Mouse (Mus musculus): ENCODE results near the gene Olfr1310.
"Not testable (repeated sequence)": the region's sequence is repeated elsewhere in the genome, so short reads cannot be mapped to it uniquely, and the experiment has no call there.

Olfr1310 gene

DNA sequence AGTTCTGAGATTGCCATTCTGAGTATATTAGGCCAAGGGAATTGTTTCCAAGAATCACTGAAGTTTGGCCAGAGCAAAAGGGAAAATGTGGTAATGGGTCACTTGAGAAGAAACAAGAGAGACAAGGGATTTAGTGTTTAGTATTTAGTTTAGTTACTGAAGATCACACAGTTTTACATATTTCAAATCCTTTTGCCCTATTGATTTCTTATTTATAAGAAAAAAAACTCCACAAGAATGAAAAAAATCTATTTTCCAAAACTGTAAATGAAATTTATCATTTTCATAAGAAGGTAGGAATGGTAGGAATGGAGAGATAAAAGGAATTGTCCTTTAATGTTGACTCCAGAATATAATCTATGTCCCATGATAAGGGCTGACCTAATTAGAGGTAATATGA lies at the start of gene Olfr1310:
TSS of gene Olfr1310 (minus strand) at position 101 of the 400 bp plus-strand sequence.
- no peak for DNase-seq (ENCODE audit: low spot score)

DNA sequence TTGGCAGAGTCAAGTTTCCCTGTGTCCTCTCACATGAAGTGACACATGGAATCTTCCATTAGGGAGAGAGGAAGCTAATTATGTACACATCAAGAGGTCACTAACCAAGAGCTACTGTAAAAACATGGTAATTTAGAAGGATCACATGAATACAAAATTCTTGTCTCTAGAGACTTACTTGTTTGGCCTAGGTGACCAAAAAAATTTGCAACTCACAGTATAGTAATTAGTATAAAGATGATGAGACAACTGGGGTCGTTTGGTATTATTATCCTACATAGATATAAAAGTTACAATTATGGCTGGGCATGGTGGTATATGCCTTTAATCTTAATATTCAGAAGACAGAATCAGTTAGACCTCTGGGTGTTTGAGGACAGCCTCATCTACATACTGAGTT lies 37.6 kb upstream of the Olfr1310 start, which contains the start of gene Olfr1312:
TSS of gene Olfr1312 (minus strand) at position 101 of the 400 bp plus-strand sequence.
- DNase-seq (ENCODE audit: low spot score) = no peak

DNA sequence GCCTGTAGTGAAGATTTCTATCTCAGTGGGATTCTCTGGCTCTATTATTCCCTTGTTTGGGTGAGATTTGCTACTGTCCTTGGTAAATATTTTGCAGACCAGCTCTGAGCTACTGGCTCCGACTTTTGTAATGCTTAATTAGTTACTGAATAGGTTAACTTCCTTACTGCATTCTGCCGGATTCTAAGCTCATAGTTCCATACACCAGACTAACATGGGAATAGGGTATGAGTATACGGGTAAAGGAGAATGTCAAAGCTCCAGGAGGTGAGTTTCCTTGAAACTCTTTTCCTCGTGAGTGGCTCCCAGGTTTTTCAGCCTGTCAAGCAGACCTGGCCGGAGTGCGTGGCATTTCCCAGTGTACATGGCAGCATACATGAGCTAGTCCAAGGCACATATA lies 14.5 kb upstream of the Olfr1310 start:
- not testable (repeated sequence) for DNase-seq (ENCODE audit: low spot score)

DNA sequence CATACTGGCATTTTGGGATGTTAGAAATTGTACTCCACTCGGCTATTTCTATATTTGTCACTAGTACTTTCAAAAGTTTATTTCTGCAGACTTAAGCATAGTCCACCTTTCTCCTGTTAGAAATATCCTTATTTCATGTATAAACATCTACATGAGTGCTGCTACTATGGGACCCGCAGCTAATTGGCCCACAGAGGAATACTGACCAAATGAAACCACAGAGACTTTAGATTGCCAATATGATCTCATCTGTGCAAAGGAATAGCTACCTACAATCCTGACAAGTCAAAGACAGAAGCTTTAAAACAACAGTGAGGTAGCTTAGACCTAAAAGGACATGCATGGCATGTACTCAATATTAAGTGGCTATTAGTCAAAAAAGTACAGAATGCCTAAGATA lies 11.8 kb upstream of the Olfr1310 start, which contains the start of gene Olfr1311:
TSS of gene Olfr1311 (minus strand) at position 101 of the 400 bp plus-strand sequence.
- DNase-seq (ENCODE audit: low spot score) = no peak

DNA sequence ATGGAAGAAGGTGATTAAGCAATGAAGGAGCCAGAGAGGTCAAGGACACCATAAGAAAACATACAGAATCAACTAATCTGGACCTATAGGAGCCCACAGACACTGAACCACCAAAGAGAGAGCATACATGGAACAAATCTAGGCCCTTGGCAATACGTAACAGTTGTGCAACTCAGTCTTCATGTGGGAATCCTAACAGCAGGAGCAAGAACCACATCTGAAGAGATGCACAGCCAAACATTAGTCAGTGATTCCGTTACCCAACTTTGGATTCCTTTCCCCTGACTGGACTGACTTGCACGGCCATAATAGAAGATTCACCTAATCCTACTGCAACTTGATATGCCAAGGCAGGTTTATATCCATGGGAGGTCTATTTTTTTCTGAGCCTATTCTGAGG lies 2.4 kb upstream of the Olfr1310 start:
- DNase-seq (ENCODE audit: low spot score) = no peak

DNA sequence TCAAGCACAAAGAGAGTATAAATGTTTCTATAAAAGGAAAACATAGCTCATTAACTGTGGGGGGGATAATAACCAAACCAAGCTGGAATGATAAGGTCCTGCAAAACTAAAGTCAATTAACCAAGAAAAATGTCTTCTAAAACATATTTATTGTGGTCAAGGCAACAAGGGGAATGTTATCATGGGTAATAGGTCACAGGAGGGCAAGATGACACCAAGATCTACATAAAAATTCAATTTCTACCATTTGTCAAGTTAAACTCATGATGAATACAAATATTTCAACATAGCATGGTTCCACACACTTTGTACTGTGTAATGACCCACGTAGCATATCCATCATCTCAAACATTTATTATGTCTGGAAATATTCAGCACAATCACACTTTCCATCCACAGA lies 22.3 kb downstream of the Olfr1310 start, which contains the start of gene Olfr1309:
TSS of gene Olfr1309 (minus strand) at position 101 of the 400 bp plus-strand sequence.
- DNase-seq (ENCODE audit: low spot score) = no peak

DNA sequence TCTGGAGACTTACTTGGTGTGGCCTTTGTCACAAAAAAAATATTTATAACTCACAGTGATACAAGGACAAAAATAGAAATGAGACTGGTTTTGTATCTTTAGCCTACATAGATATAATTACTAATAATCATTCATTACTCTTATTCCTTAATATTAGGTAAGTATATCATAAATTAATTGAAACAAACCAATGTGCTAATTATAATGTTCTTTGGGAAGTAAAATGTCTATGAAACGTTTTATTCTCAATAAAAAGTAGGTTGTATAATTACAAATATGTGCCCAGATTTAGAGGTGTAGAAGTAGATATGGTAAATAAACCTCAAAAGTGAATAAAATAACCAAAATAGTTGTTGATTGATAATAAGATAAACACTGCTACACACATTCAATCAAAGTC lies 47.7 kb downstream of the Olfr1310 start, which contains the start of gene Olfr1308:
TSS of gene Olfr1308 (minus strand) at position 101 of the 400 bp plus-strand sequence.
- no peak for DNase-seq (ENCODE audit: low spot score)
